Mouse (Mus musculus) CH12.LX (cell line): ENCODE measurements around the gene Tubb5.

Source experiments
- CTCF ChIP-seq, 2 experiments: IDR thresholded peaks in 1 of 2; conservative IDR thresholded peaks in 1 of 2; 2 replicates each; pipeline ENCODE4 v1.5.1; 2011 to 2012; ENCODE audit warnings: low read depth in 2 of 2, low read length in 2 of 2, improper control_type of control experiment in 1 of 2, inconsistent platforms in 1 of 2, mild to moderate bottlenecking in 1 of 2, moderate library complexity in 1 of 2
- EP300 ChIP-seq: IDR thresholded peaks from 2 replicates; pipeline ENCODE4 v1.6.1; 2011; ENCODE audit warnings: low read length, improper control_type of control experiment
- HCFC1 ChIP-seq: IDR thresholded peaks from 2 replicates; pipeline ENCODE4 v1.6.1; 2012; ENCODE audit warnings: low read depth, mild to moderate bottlenecking, inconsistent platforms, low read length, improper control_type of control experiment
- JUN ChIP-seq: IDR thresholded peaks from 2 replicates; pipeline ENCODE4 v1.6.1; 2011; ENCODE audit warnings: low read depth, mild to moderate bottlenecking, low read length, improper control_type of control experiment, moderate library complexity; ENCODE audit not compliant: insufficient read depth
- JUND ChIP-seq: conservative IDR thresholded peaks from 2 replicates; pipeline ENCODE4 v1.6.1; 2011; ENCODE audit warnings: low read depth, low read length, improper control_type of control experiment
- MAX ChIP-seq: IDR thresholded peaks from 2 replicates; pipeline ENCODE4 v1.6.1; 2011; ENCODE audit warnings: low read length, improper control_type of control experiment
- NELFE ChIP-seq: IDR thresholded peaks from 2 replicates; pipeline ENCODE4 v1.6.1; 2011; ENCODE audit warnings: low read depth, low read length, improper control_type of control experiment
- POLR2A ChIP-seq: IDR thresholded peaks from 2 replicates; pipeline ENCODE4 v1.6.1; 2011; ENCODE audit warnings: low read depth, mild to moderate bottlenecking, improper control_type of control experiment, low read length
- POLR2AphosphoS2 ChIP-seq: IDR thresholded peaks from 2 replicates; pipeline ENCODE4 v1.6.1; 2011; ENCODE audit warnings: low read depth, low read length, improper control_type of control experiment
- RCOR1 ChIP-seq: conservative IDR thresholded peaks from 2 replicates; pipeline ENCODE4 v1.6.1; 2012; ENCODE audit warnings: low read depth, mild to moderate bottlenecking, inconsistent platforms, low read length, improper control_type of control experiment
- SMC3 ChIP-seq: IDR thresholded peaks from 2 replicates; pipeline ENCODE4 v1.6.1; 2011; ENCODE audit warnings: low read depth, low read length, improper control_type of control experiment
- USF1 ChIP-seq: IDR thresholded peaks from 2 replicates; pipeline ENCODE4 v1.6.1; 2014; ENCODE audit warnings: low read depth, mild to moderate bottlenecking, inconsistent platforms, low read length, improper control_type of control experiment
- USF2 ChIP-seq: conservative IDR thresholded peaks from 2 replicates; pipeline ENCODE4 v1.6.1; 2011; ENCODE audit warnings: low read depth, low read length, improper control_type of control experiment

- no peak for TF ChIP-seq POLR2AphosphoS2
- TF ChIP-seq RCOR1: no peak
- TF ChIP-seq JUN: no peak
- TF ChIP-seq USF2: no peak
- no peak for TF ChIP-seq CTCF (conservative IDR thresholded peaks at IDR 0.05 in 1 of 2, IDR thresholded peaks at IDR 0.05 in 1 of 2; ENCODE audit: low read depth in 2 of 2, low read length in 2 of 2)
- no peak for TF ChIP-seq MAX
- no peak for TF ChIP-seq SMC3
- TF ChIP-seq HCFC1: no peak
- no peak for TF ChIP-seq POLR2A
- TF ChIP-seq EP300: no peak
- TF ChIP-seq NELFE: no peak
- TF ChIP-seq JUND: no peak
- TF ChIP-seq USF1: no peak
These were observed 42.5 kb downstream of the Tubb5 start for GRCm38 (mm10) chr17:35795656-35796055.
